In genomic region chr6:53980817-53981480, GRCm38 (mm10) we compare ENCODE assay signal across 30 mouse cellular contexts. TPM values are rescaled to one million over a fixed set of nuclear protein-coding genes. Genes with fewer than 3 reads are reported as not detected.
A peak's percentile ranks its signal among the peaks of the same experiment; 100 is the strongest.
DNase-seq lines count a peak whose midpoint lies in the region; ATAC-seq and TF ChIP-seq lines count a peak whose summit lies in the region.
"Had no signal": no experiment of that assay in that cellular context is flagged by ENCODE, and none has a peak within 500 bp of the region (broad histone marks: within the 10 kb centered on the region; RNA-seq: fewer than 3 reads in every experiment).

No protein-coding gene starts in this region.

- H3K9me3 ChIP-seq in heart, embryonic 10.5 days = no peaks in the 10 kb centered on the region
- no peaks in the 10 kb centered on the region for H3K9me3 ChIP-seq in liver, embryonic 14.5 days (ENCODE audit: control insufficient read depth, low read length)
- no peaks in the 10 kb centered on the region for H3K9me3 ChIP-seq in midbrain, embryonic 16.5 days (replicated peaks; ENCODE audit: control insufficient read depth, low read length, poor library complexity, severe bottlenecking)
- H3K9me3 ChIP-seq: embryonic facial prominence, embryonic 12.5 days; hindbrain, embryonic 13.5 days; limb, embryonic 12.5 days; midbrain, embryonic 12.5 days; neural tube, embryonic 13.5 days had no signal

- no peaks in the 10 kb centered on the region for H3K27me3 ChIP-seq in heart, embryonic 10.5 days (ENCODE audit: insufficient read depth, poor library complexity, severe bottlenecking)
- H3K27me3 ChIP-seq in testis, adult 2 months (ENCODE audit: control insufficient read depth, insufficient read depth, low read length) = no peaks in the 10 kb centered on the region
- no peaks in the 10 kb centered on the region for H3K27me3 ChIP-seq in liver, embryonic 14.5 days (ENCODE audit: control insufficient read depth, insufficient read depth, low read length)
- H3K27me3 ChIP-seq in small intestine, adult 2 months (ENCODE audit: control insufficient read depth, insufficient read depth, low read length) = 0 out of 2 replicates have a peak, but pooled peaks cover 2% of the 10 kb centered on the region
- no peaks in the 10 kb centered on the region for H3K27me3 ChIP-seq in midbrain, embryonic 16.5 days (ENCODE audit: control insufficient read depth, insufficient read depth, low read depth, low read length)
- H3K27me3 ChIP-seq: limb, embryonic 12.5 days; neural tube, embryonic 13.5 days had no signal

- peak; percentile 86 for TF ChIP-seq EP300 in liver, embryonic 14.5 days (IDR thresholded peaks at IDR 0.05; ENCODE audit: low read depth)

- H3K27ac ChIP-seq in heart, embryonic 10.5 days = no peak overlapping the region
- no peak overlapping the region for H3K27ac ChIP-seq in testis, adult 2 months (ENCODE audit: control insufficient read depth, insufficient read depth, low read depth, low read length)
- H3K27ac ChIP-seq in liver, embryonic 14.5 days = peak overlapping the region; percentile 25; the same call in 1 of the 2 replicates
- peak overlapping the region; percentile 71 for H3K27ac ChIP-seq in small intestine, adult 2 months (ENCODE audit: insufficient read depth, low read depth, low read length)
- H3K27ac ChIP-seq in midbrain, embryonic 16.5 days (ENCODE audit: low read length) = no peak overlapping the region
- H3K27ac ChIP-seq: embryonic facial prominence, embryonic 12.5 days; gastrocnemius, adult 2 months; hindbrain, embryonic 13.5 days; limb, embryonic 12.5 days; midbrain, embryonic 12.5 days; neural tube, embryonic 13.5 days had no signal

- ATAC-seq in liver, embryonic 14.5 days (ENCODE audit: insufficient read depth) = peak; percentile 96
- no peak for ATAC-seq in midbrain, embryonic 16.5 days
- ATAC-seq: activated CD4-positive, CD25-positive, alpha-beta regulatory T cell, adult 4 months; forebrain, postnatal 0 days had no signal

- intact Hi-C loops in heart, postnatal 10 days (cut with DNase I) = no loop called here

- H3K36me3 ChIP-seq in heart, embryonic 10.5 days = no peaks in the 10 kb centered on the region
- no peaks in the 10 kb centered on the region for H3K36me3 ChIP-seq in testis, adult 2 months (ENCODE audit: control insufficient read depth, insufficient read depth, low read length)
- H3K36me3 ChIP-seq in liver, embryonic 14.5 days (replicated peaks; ENCODE audit: control insufficient read depth, insufficient read depth, low read depth) = no peaks in the 10 kb centered on the region
- no peaks in the 10 kb centered on the region for H3K36me3 ChIP-seq in small intestine, adult 2 months (ENCODE audit: control insufficient read depth, insufficient read depth, low read length)
- H3K36me3 ChIP-seq in midbrain, embryonic 16.5 days (ENCODE audit: control insufficient read depth, insufficient read depth, low read length) = no peaks in the 10 kb centered on the region
- H3K36me3 ChIP-seq: embryonic facial prominence, embryonic 12.5 days; G1E; hindbrain, embryonic 13.5 days; limb, embryonic 12.5 days; midbrain, embryonic 12.5 days; neural tube, embryonic 13.5 days had no signal

- H3K9ac ChIP-seq in liver, embryonic 14.5 days (replicated peaks) = no peak overlapping the region
- no peak overlapping the region for H3K9ac ChIP-seq in midbrain, embryonic 16.5 days (ENCODE audit: low read depth, low read length)
- H3K9ac ChIP-seq: embryonic facial prominence, embryonic 12.5 days; forebrain, postnatal 0 days; hindbrain, embryonic 13.5 days; limb, embryonic 12.5 days; lung, embryonic 14.5 days; midbrain, embryonic 12.5 days; neural tube, embryonic 13.5 days had no signal

- TF ChIP-seq CTCF in testis, adult 2 months (IDR thresholded peaks at IDR 0.05; ENCODE audit: control insufficient read depth, insufficient read depth, insufficient replicate concordance, low read depth, low read length) = no peak
- TF ChIP-seq CTCF in liver, embryonic 14.5 days (IDR thresholded peaks at IDR 0.05; ENCODE audit: low read depth) = no peak
- TF ChIP-seq CTCF in small intestine, adult 2 months (IDR thresholded peaks at IDR 0.05; ENCODE audit: extremely low read depth, insufficient read length, insufficient replicate concordance, low read depth, low read length) = no peak

- peak; percentile 79 for DNase-seq in heart, embryonic 10.5 days (ENCODE audit: low spot score)
- no peak for DNase-seq in heart, postnatal 10 days
- DNase-seq in testis, postnatal 10 days (ENCODE audit: low spot score) = no peak
- peak; percentile 49 to 66 (median 50) for DNase-seq in liver, embryonic 14.5 days (ENCODE audit: low read depth in 3 of 3, low spot score in 3 of 3)
- no peak for DNase-seq in cerebellum, adult 9-11 months
- DNase-seq: adrenal gland, postnatal 14 days; cerebellum, adult 18-20 months; forebrain, postnatal 0 days; gastrocnemius, adult 2 months; kidney, adult 9 months; kidney, postnatal 36 days; lung, embryonic 14.5 days; lung, postnatal 36 days; thymus, postnatal 25 days had no signal

- WGBS in heart, embryonic 10.5 days = 38% methylated on average over 15 of the region's 15 CpGs
- WGBS in liver, embryonic 14.5 days (ENCODE audit: insufficient replicate concordance) = 14% methylated on average over 15 of the region's 15 CpGs
- 30% methylated on average over 15 of the region's 15 CpGs for WGBS in small intestine, adult 2 months
- 80% methylated on average over 15 of the region's 15 CpGs for WGBS in midbrain, embryonic 16.5 days

- no peak overlapping the region for H3K4me3 ChIP-seq in heart, embryonic 10.5 days
- peak overlapping the region; percentile 43 for H3K4me3 ChIP-seq in testis, adult 2 months (ENCODE audit: control insufficient read depth, low read depth, low read length)
- no peak overlapping the region for H3K4me3 ChIP-seq in liver, embryonic 14.5 days (ENCODE audit: insufficient read depth in 1 of 2, low read depth in 2 of 2, low read length in 2 of 2)
- H3K4me3 ChIP-seq in small intestine, adult 2 months (ENCODE audit: low read depth, low read length) = no peak overlapping the region
- no peak overlapping the region for H3K4me3 ChIP-seq in midbrain, embryonic 16.5 days (ENCODE audit: low read depth, low read length)
- H3K4me3 ChIP-seq: embryonic facial prominence, embryonic 12.5 days; gastrocnemius, adult 2 months; hindbrain, embryonic 13.5 days; limb, embryonic 12.5 days; midbrain, embryonic 12.5 days; neural tube, embryonic 13.5 days had no signal

- peaks cover 29% of the 10 kb centered on the region for H3K4me1 ChIP-seq in heart, embryonic 10.5 days
- peaks cover under 1% of the 10 kb centered on the region; the same call in 1 of the 2 replicates for H3K4me1 ChIP-seq in testis, adult 2 months (ENCODE audit: control insufficient read depth, insufficient read depth, low read length)
- peaks cover 23 to 30% of the 10 kb centered on the region in 2 experiments for H3K4me1 ChIP-seq in liver, embryonic 14.5 days (replicated peaks; ENCODE audit: control insufficient read depth in 2 of 2, insufficient read depth in 2 of 2, low read length in 1 of 2)
- H3K4me1 ChIP-seq in small intestine, adult 2 months (ENCODE audit: control insufficient read depth, insufficient read depth, insufficient read length, low read length) = peaks cover 23% of the 10 kb centered on the region; the same call in 1 of the 2 replicates
- no peaks in the 10 kb centered on the region for H3K4me1 ChIP-seq in midbrain, embryonic 16.5 days (ENCODE audit: control insufficient read depth, insufficient read depth, low read length)
- H3K4me1 ChIP-seq: hindbrain, embryonic 13.5 days had no signal

- peak overlapping the region; percentile 49 for H3K4me2 ChIP-seq in liver, embryonic 14.5 days (ENCODE audit: low read depth)
- H3K4me2 ChIP-seq in midbrain, embryonic 16.5 days (ENCODE audit: low read length) = no peak overlapping the region
- H3K4me2 ChIP-seq: embryonic facial prominence, embryonic 12.5 days; hindbrain, embryonic 13.5 days; limb, embryonic 12.5 days; lung, embryonic 14.5 days; midbrain, embryonic 12.5 days; neural tube, embryonic 13.5 days had no signal

- no peak for TF ChIP-seq POLR2A in testis, adult 2 months (IDR thresholded peaks at IDR 0.05; ENCODE audit: control insufficient read depth, low read depth, low read length)
- TF ChIP-seq POLR2A in small intestine, adult 2 months (IDR thresholded peaks at IDR 0.05; ENCODE audit: low read depth, low read length) = no peak

RNA-seq across cellular contexts. Expression of gene Cpvl, which starts 2.5 kb away (rescaled TPM):
- not detected in 2 replicates for polyA plus RNA-seq in heart, embryonic 10.5 days (2016; fragmentation: Nextera tagmentation; extraction: Ambion mirVana)
- not detected for total RNA-seq in heart, postnatal 10 days (2021)
- 14.8 and 18.9 TPM in 2 replicates for polyA plus RNA-seq in testis, adult 2 months (2012; rRNA removed)
- polyA plus RNA-seq in liver, embryonic 14.5 days (2012; rRNA removed) = not detected in 2 replicates
- polyA plus RNA-seq in liver, embryonic 14.5 days (2014; fragmentation: Nextera tagmentation; extraction: Ambion mirVana) = not detected in 2 replicates
- 0.10 TPM in 1 of 2 replicates, not detected in the other for polyA plus RNA-seq in small intestine, adult 2 months (2012; rRNA removed)
- polyA plus RNA-seq in midbrain, embryonic 16.5 days (2015; fragmentation: Nextera tagmentation; extraction: Ambion mirVana) = not detected in 2 replicates
- total RNA-seq: adrenal gland, postnatal 14 days; forebrain, postnatal 0 days; G1E; gastrocnemius, adult 2 months; granulocyte monocyte progenitor cell, adult 5-6 weeks; left cerebral cortex, adult 8-10 months had no signal
- polyA plus RNA-seq: activated CD4-positive, CD25-positive, alpha-beta regulatory T cell, adult 4 months; cortical plate, adult 2 months; embryonic facial prominence, embryonic 12.5 days; G1E; heart, postnatal 0 days; hindbrain, embryonic 13.5 days; intestine, embryonic 14.5 days; midbrain, embryonic 12.5 days; neural tube, embryonic 13.5 days; spleen, adult 2 months had no signal

RNA-seq across cellular contexts. Expression of gene Chn2, which starts 58.4 kb away (rescaled TPM):
- 4.1 and 7.1 TPM in 2 replicates for polyA plus RNA-seq in heart, embryonic 10.5 days (2016; fragmentation: Nextera tagmentation; extraction: Ambion mirVana)
- total RNA-seq in heart, postnatal 10 days (2021) = 1 to 10 TPM; 5.2 to 6.0 TPM
- 609 and 637 TPM in 2 replicates for polyA plus RNA-seq in testis, adult 2 months (2012; rRNA removed)
- polyA plus RNA-seq in liver, embryonic 14.5 days (2012; rRNA removed) = 1.3 and 1.7 TPM in 2 replicates
- 4.2 and 4.3 TPM in 2 replicates for polyA plus RNA-seq in liver, embryonic 14.5 days (2014; fragmentation: Nextera tagmentation; extraction: Ambion mirVana)
- polyA plus RNA-seq in small intestine, adult 2 months (2012; rRNA removed) = 35.2 and 53.5 TPM in 2 replicates
- polyA plus RNA-seq in midbrain, embryonic 16.5 days (2015; fragmentation: Nextera tagmentation; extraction: Ambion mirVana) = 29.2 and 32.4 TPM in 2 replicates
- polyA plus RNA-seq: G1E had no signal

Comparison
In these comparisons a context has a peak if more than half of its experiments do, and no peak if none do; other contexts are left out.
1. DNase-seq: peak in heart, embryonic 10.5 days (single experiment) and liver, embryonic 14.5 days (3 of 3); none in heart, postnatal 10 days (0 of 2), testis, postnatal 10 days (single experiment) and cerebellum, adult 9-11 months (single experiment).
2. H3K27ac ChIP-seq: peak in liver, embryonic 14.5 days (single experiment) and small intestine, adult 2 months (single experiment); none in heart, embryonic 10.5 days (single experiment), testis, adult 2 months (single experiment) and midbrain, embryonic 16.5 days (single experiment).
3. RNA of gene Cpvl, which starts 2.5 kb away (polyA plus RNA-seq): 14.8 to 18.9 TPM in testis, adult 2 months; 0.10 TPM in small intestine, adult 2 months, not detected in midbrain, embryonic 16.5 days, not detected in liver, embryonic 14.5 days and not detected in heart, embryonic 10.5 days; every median in the first group is over 10 times any median in the second.
4. RNA of gene Chn2, which starts 58.4 kb away (polyA plus RNA-seq): 609 to 637 TPM in testis, adult 2 months; 35.2 to 53.5 TPM in small intestine, adult 2 months, 29.2 to 32.4 TPM in midbrain, embryonic 16.5 days, 4.1 to 7.1 TPM in heart, embryonic 10.5 days and 1.3 to 4.3 TPM in liver, embryonic 14.5 days; every median in the first group is over 10 times any median in the second.